Comparison of ENCODE assay signal across 17 mouse cellular contexts in genomic region chr2:118270213-118270612, GRCm38 (mm10). TPM values are rescaled to one million over a fixed set of nuclear protein-coding genes. Genes with fewer than 3 reads are reported as not detected.
DNase-seq lines count a peak whose midpoint lies in the region; ATAC-seq lines count a peak whose summit lies in the region.
"Had no signal": no experiment of that assay in that cellular context is flagged by ENCODE, and none has a peak within 500 bp of the region (broad histone marks: within the 10 kb centered on the region; RNA-seq: fewer than 3 reads in every experiment).

No protein-coding gene starts in this region.

- no peaks in the 10 kb centered on the region for H3K4me1 ChIP-seq in hindbrain, embryonic 14.5 days (replicated peaks; ENCODE audit: control insufficient read depth, insufficient read depth, low read length)
- H3K4me1 ChIP-seq in hindbrain, embryonic 12.5 days = peaks cover 3% of the 10 kb centered on the region; the same call in 1 of the 2 replicates
- H3K4me1 ChIP-seq: limb, embryonic 10.5 days; liver, embryonic 12.5 days; lung, embryonic 15.5 days had no signal

- H3K4me3 ChIP-seq in hindbrain, embryonic 14.5 days (replicated peaks; ENCODE audit: low read length) = no peak overlapping the region
- no peak overlapping the region for H3K4me3 ChIP-seq in hindbrain, embryonic 12.5 days
- H3K4me3 ChIP-seq: gastrocnemius, adult 2 months; limb, embryonic 10.5 days; liver, embryonic 12.5 days; lung, embryonic 15.5 days had no signal

- WGBS in hindbrain, embryonic 14.5 days = 61% methylated on average over 14 of the region's 14 CpGs
- WGBS in hindbrain, embryonic 12.5 days = 73% methylated on average over 14 of the region's 14 CpGs

- no peak overlapping the region for H3K9ac ChIP-seq in hindbrain, embryonic 14.5 days
- no peak overlapping the region for H3K9ac ChIP-seq in hindbrain, embryonic 12.5 days
- H3K9ac ChIP-seq: liver, embryonic 12.5 days; lung, embryonic 15.5 days had no signal

- peak; percentile 40 for DNase-seq in hindbrain, embryonic 14.5 days (ENCODE audit: low spot score)
- peak; percentile 54 for DNase-seq in right cerebral cortex, adult 2 months (ENCODE audit: low spot score in 2 of 2)
- DNase-seq in right cerebral cortex, postnatal 4 days = no peak
- DNase-seq in layer of hippocampus, postnatal 14 days (ENCODE audit: low spot score in 2 of 2) = peak; percentile 29 to 62
- DNase-seq in heart, postnatal 4 days = no peak
- no peak for DNase-seq in B cell, adult 2 months
- DNase-seq: adrenal gland, adult 8-10 months; cerebellum, adult 9-11 months; gastrocnemius, adult 2 months; kidney, adult 8-10 months had no signal

- ATAC-seq in hindbrain, embryonic 14.5 days (ENCODE audit: low FRiP score) = 0 out of 2 replicates have a peak, but pooled peaks have one; percentile 27
- ATAC-seq in hindbrain, embryonic 12.5 days (ENCODE audit: low FRiP score) = no peak
- ATAC-seq: liver, embryonic 12.5 days had no signal

- H3K27ac ChIP-seq in hindbrain, embryonic 14.5 days = no peak overlapping the region
- no peak overlapping the region for H3K27ac ChIP-seq in hindbrain, embryonic 12.5 days
- H3K27ac ChIP-seq: gastrocnemius, adult 2 months; limb, embryonic 10.5 days; liver, embryonic 12.5 days; lung, embryonic 15.5 days had no signal

- H3K36me3 ChIP-seq in hindbrain, embryonic 14.5 days (replicated peaks; ENCODE audit: control insufficient read depth, insufficient read depth) = no peaks in the 10 kb centered on the region
- H3K36me3 ChIP-seq in hindbrain, embryonic 12.5 days = no peaks in the 10 kb centered on the region
- H3K36me3 ChIP-seq: limb, embryonic 10.5 days; liver, embryonic 12.5 days; lung, embryonic 15.5 days had no signal

- no peak overlapping the region for H3K4me2 ChIP-seq in hindbrain, embryonic 14.5 days (replicated peaks)
- no peak overlapping the region for H3K4me2 ChIP-seq in hindbrain, embryonic 12.5 days (replicated peaks)
- H3K4me2 ChIP-seq: liver, embryonic 12.5 days; lung, embryonic 15.5 days had no signal

- no peaks in the 10 kb centered on the region for H3K9me3 ChIP-seq in hindbrain, embryonic 14.5 days (ENCODE audit: control insufficient read depth, low read length)
- no peaks in the 10 kb centered on the region for H3K9me3 ChIP-seq in hindbrain, embryonic 12.5 days (replicated peaks)
- H3K9me3 ChIP-seq: limb, embryonic 10.5 days; liver, embryonic 12.5 days; lung, embryonic 15.5 days had no signal

- H3K27me3 ChIP-seq in hindbrain, embryonic 14.5 days (ENCODE audit: control insufficient read depth, insufficient read depth, low read length) = no peaks in the 10 kb centered on the region
- no peaks in the 10 kb centered on the region for H3K27me3 ChIP-seq in hindbrain, embryonic 12.5 days
- H3K27me3 ChIP-seq: liver, embryonic 12.5 days; lung, embryonic 15.5 days had no signal

RNA-seq across cellular contexts. Expression of gene Fsip1, which starts 13.4 kb away (rescaled TPM):
- 2.5 TPM in 2 replicates for polyA plus RNA-seq in hindbrain, embryonic 14.5 days (2014; fragmentation: Nextera tagmentation; extraction: Ambion mirVana)
- 2.5 and 3.3 TPM in 2 replicates for polyA plus RNA-seq in hindbrain, embryonic 12.5 days (2016; fragmentation: Nextera tagmentation; extraction: Ambion mirVana)
- total RNA-seq in layer of hippocampus, postnatal 14 days (2021) = 1 to 10 TPM in 1 of 2 experiments, under 1 TPM in 1; 0.81 to 1.3 TPM
- total RNA-seq in heart, postnatal 4 days (2021) = under 1 TPM in 1 of 2 experiments, not detected in 1; 0.23 TPM
- total RNA-seq: gastrocnemius, adult 2 months; heart, adult 8-10 months; MEL had no signal
- polyA plus RNA-seq: large intestine, adult 2 months had no signal

Comparison
In these comparisons a context has a peak if more than half of its experiments do, and no peak if none do; other contexts are left out.
1. DNase-seq: peak in hindbrain, embryonic 14.5 days (single experiment), right cerebral cortex, adult 2 months (2 of 2) and layer of hippocampus, postnatal 14 days (2 of 2); none in right cerebral cortex, postnatal 4 days (single experiment), heart, postnatal 4 days (single experiment) and B cell, adult 2 months (0 of 2).